Mouse (Mus musculus) CH12.LX (cell line): ENCODE measurements around the gene Uqcrq. TPM values are rescaled to one million over a fixed set of nuclear protein-coding genes. Genes with fewer than 3 reads are reported as not detected.

Experiments
- DNase-seq: peaks from one replicate; pipeline ENCODE4 v3.0.0-alpha.2; 2013; ENCODE audit errors: extremely low read depth
- H3K27ac ChIP-seq: 2 replicates; pipeline ENCODE4 v1.5.1; 2012; ENCODE audit warnings: low read depth, mild to moderate bottlenecking, control low read depth, moderate library complexity; ENCODE audit not compliant: insufficient read depth
- H3K27me3 ChIP-seq: replicated peaks from 2 replicates; pipeline ENCODE3; 2012; ENCODE audit warnings: inconsistent platforms
- H3K36me3 ChIP-seq, 2 experiments: replicated peaks in 1 of 2; 2 replicates each; pipeline versions ENCODE3 to v1.6.1; 2012; ENCODE audit warnings: inconsistent platforms in 1 of 2, low read length in 1 of 2, mild to moderate bottlenecking in 1 of 2, mixed read lengths in 1 of 2, moderate library complexity in 1 of 2; ENCODE audit not compliant: control insufficient read depth in 1 of 2, insufficient read depth in 1 of 2
- H3K4me1 ChIP-seq, 2 experiments: 2 replicates each; pipeline ENCODE4 v1.6.1; 2012; ENCODE audit warnings: inconsistent platforms in 1 of 2, moderate library complexity in 1 of 2; ENCODE audit not compliant: insufficient read depth in 2 of 2, control insufficient read depth in 1 of 2
- H3K4me2 ChIP-seq: 2 replicates; pipeline ENCODE4 v1.6.1; 2012; ENCODE audit warnings: low read depth, mild to moderate bottlenecking, control low read depth; ENCODE audit not compliant: poor library complexity, insufficient read depth, severe bottlenecking
- H3K4me3 ChIP-seq, 3 experiments: fragments of 150-350 bp in 1 of 3; sonication (generic) in 1 of 3; replicated peaks in 1 of 3; 2 replicates each; pipeline versions ENCODE3 to v1.5.1; 2011 to 2012; ENCODE audit warnings: low read depth in 2 of 3, low read length in 2 of 3, mild to moderate bottlenecking in 2 of 3, moderate library complexity in 2 of 3, control low read depth in 1 of 3, improper control_type of control experiment in 1 of 3, inconsistent platforms in 1 of 3, mixed read lengths in 1 of 3; ENCODE audit not compliant: poor library complexity in 1 of 3
- H3K79me2 ChIP-seq: replicated peaks from 2 replicates; pipeline ENCODE4 v1.6.1; 2012; ENCODE audit warnings: mild to moderate bottlenecking, moderate library complexity; ENCODE audit not compliant: control insufficient read depth, poor library complexity, insufficient read depth, severe bottlenecking; ENCODE audit errors: extremely low read depth
- H3K9ac ChIP-seq: 2 replicates; pipeline ENCODE4 v1.6.1; 2012; ENCODE audit warnings: low read depth, mild to moderate bottlenecking, control low read depth, moderate library complexity; ENCODE audit not compliant: insufficient read depth
- H3K9me3 ChIP-seq: replicated peaks from 2 replicates; pipeline ENCODE3; 2012; ENCODE audit warnings: low read length, inconsistent platforms, mixed read lengths
- BHLHE40 ChIP-seq: IDR thresholded peaks from 2 replicates; pipeline ENCODE4 v1.6.1; 2011; ENCODE audit warnings: mild to moderate bottlenecking, low read depth, low read length, improper control_type of control experiment
- ELF1 ChIP-seq: IDR thresholded peaks from 2 replicates; pipeline ENCODE4 v1.6.1; 2014; ENCODE audit warnings: low read depth, mild to moderate bottlenecking, inconsistent platforms, low read length, improper control_type of control experiment
- ETS1 ChIP-seq: conservative IDR thresholded peaks from 2 replicates; pipeline ENCODE4 v1.6.1; 2012; ENCODE audit warnings: low read depth, mild to moderate bottlenecking, inconsistent platforms, low read length, improper control_type of control experiment, moderate library complexity
- GABPA ChIP-seq: IDR thresholded peaks from 2 replicates; pipeline ENCODE4 v1.6.1; 2012; ENCODE audit warnings: low read depth, low read length, improper control_type of control experiment, inconsistent platforms; ENCODE audit not compliant: insufficient replicate concordance
- HCFC1 ChIP-seq: IDR thresholded peaks from 2 replicates; pipeline ENCODE4 v1.6.1; 2012; ENCODE audit warnings: low read depth, mild to moderate bottlenecking, inconsistent platforms, low read length, improper control_type of control experiment
- IRF4 ChIP-seq: IDR thresholded peaks from 2 replicates; pipeline ENCODE4 v1.6.1; 2014; ENCODE audit warnings: low read depth, mild to moderate bottlenecking, inconsistent platforms, low read length, improper control_type of control experiment
- JUN ChIP-seq: IDR thresholded peaks from 2 replicates; pipeline ENCODE4 v1.6.1; 2011; ENCODE audit warnings: low read depth, mild to moderate bottlenecking, low read length, improper control_type of control experiment, moderate library complexity; ENCODE audit not compliant: insufficient read depth
- MAX ChIP-seq: IDR thresholded peaks from 2 replicates; pipeline ENCODE4 v1.6.1; 2011; ENCODE audit warnings: low read length, improper control_type of control experiment
- MAZ ChIP-seq: IDR thresholded peaks from 2 replicates; pipeline ENCODE4 v1.6.1; 2012; ENCODE audit warnings: low read depth, mild to moderate bottlenecking, inconsistent platforms, low read length, improper control_type of control experiment, moderate library complexity
- MYC ChIP-seq: IDR thresholded peaks from 2 replicates; pipeline ENCODE4 v1.6.1; 2011; ENCODE audit warnings: low read depth, mild to moderate bottlenecking, improper control_type of control experiment, low read length
- NRF1 ChIP-seq: IDR thresholded peaks from 2 replicates; pipeline ENCODE4 v1.6.1; 2014; ENCODE audit warnings: low read depth, mild to moderate bottlenecking, inconsistent platforms, low read length, improper control_type of control experiment, moderate library complexity
- RAD21 ChIP-seq: IDR thresholded peaks from 2 replicates; pipeline ENCODE4 v1.6.1; 2011; ENCODE audit warnings: low read depth, mild to moderate bottlenecking, low read length, improper control_type of control experiment, moderate library complexity
- RCOR1 ChIP-seq: conservative IDR thresholded peaks from 2 replicates; pipeline ENCODE4 v1.6.1; 2012; ENCODE audit warnings: low read depth, mild to moderate bottlenecking, inconsistent platforms, low read length, improper control_type of control experiment
- SIN3A ChIP-seq: IDR thresholded peaks from 2 replicates; pipeline ENCODE4 v1.6.1; 2012; ENCODE audit warnings: low read length, improper control_type of control experiment, inconsistent platforms
- TBP ChIP-seq: conservative IDR thresholded peaks from 2 replicates; pipeline ENCODE4 v1.6.1; 2011; ENCODE audit warnings: low read depth, low read length, improper control_type of control experiment
- TCF12 ChIP-seq: IDR thresholded peaks from 2 replicates; pipeline ENCODE4 v1.6.1; 2014; ENCODE audit warnings: low read depth, mild to moderate bottlenecking, inconsistent platforms, low read length, improper control_type of control experiment
- USF2 ChIP-seq: conservative IDR thresholded peaks from 2 replicates; pipeline ENCODE4 v1.6.1; 2011; ENCODE audit warnings: low read depth, low read length, improper control_type of control experiment
- ZMIZ1 ChIP-seq: IDR thresholded peaks from 2 replicates; pipeline ENCODE4 v1.6.1; 2012; ENCODE audit warnings: low read depth, mild to moderate bottlenecking, inconsistent platforms, low read length, improper control_type of control experiment
- ZNF384 ChIP-seq: IDR thresholded peaks from 2 replicates; pipeline ENCODE4 v1.6.1; 2012; ENCODE audit warnings: low read depth, low read length, improper control_type of control experiment, inconsistent platforms
- dilution Hi-C: fragments of 300-500 bp; cut with MboI; formaldehyde crosslinking; loops from 2 replicates; pipeline ENCODE4 v1.14.3; 2020; ENCODE audit warnings: low sequenced_read_pairs; ENCODE audit not compliant: extremely low pct_unique_long_range_greater_than_20kb, extremely low pct_ligation_motif_present
- in situ Hi-C: fragments of 300-500 bp; cut with MboI; formaldehyde crosslinking; loops from 3 replicates; pipeline ENCODE4 v1.14.3; 2019; ENCODE audit warnings: low sequenced_read_pairs, low pct_ligation_motif_present, low pct_unique_long_range_greater_than_20kb, mixed read lengths
- polyA plus RNA-seq: library from polyadenylated mRNA; unstranded; fragments of >175 nt; gene quantifications from 2 replicates; pipeline ENCODE4 v1.2.1, GENCODE M21; 2012; ENCODE audit warnings: low read depth; ENCODE audit not compliant: insufficient read length
- total RNA-seq, 2 experiments: library from RNA; depleted of rRNA; stranded (reverse); fragments of 300-350 nt in 1 of 2; fragments of >200 nt in 1 of 2; gene quantifications; 2 replicates each; pipeline ENCODE4 v1.2.3; 2012 to 2014

Uqcrq gene
- total and polyA plus RNA-seq, 3 experiments: 120 to 765 (median 168) TPM

DNA sequence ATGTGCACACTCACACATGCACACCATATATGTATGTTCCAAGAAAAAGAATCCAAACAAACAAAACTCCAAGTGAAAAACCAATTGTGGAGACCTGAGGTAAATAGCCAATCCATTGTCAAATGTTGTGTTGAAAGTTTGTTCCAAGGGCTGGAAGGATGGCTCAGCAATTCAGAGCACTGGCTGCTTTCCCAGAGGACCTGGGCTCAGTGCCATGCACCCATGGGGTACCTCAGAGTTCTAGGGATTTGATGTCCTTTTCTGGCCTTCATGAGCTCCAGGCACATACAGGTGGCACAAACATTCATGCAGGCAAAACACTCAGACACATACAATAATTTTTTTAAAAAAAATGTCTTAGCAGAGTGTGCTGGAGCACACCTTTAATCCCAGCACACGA, 17.9 kb upstream of the Uqcrq start:
- no peak overlapping the region for H3K4me3 ChIP-seq
- 0 out of 4 replicates have a peak, but pooled peaks cover 0 to 2% of the 10 kb centered on the region in 2 experiments for H3K4me1 ChIP-seq
- DNase-seq: no peak
- peaks cover 1% of the 10 kb centered on the region for H3K27me3 ChIP-seq
- H3K4me2 ChIP-seq: no peak overlapping the region
- dilution Hi-C loops (no loop called here), in situ Hi-C loops (no loop called here)
- H3K9ac ChIP-seq: no peak overlapping the region
- H3K9me3 ChIP-seq: no peaks in the 10 kb centered on the region
- no peaks in the 10 kb centered on the region for H3K79me2 ChIP-seq
- no peaks in the 10 kb centered on the region for H3K36me3 ChIP-seq
- no peak overlapping the region for H3K27ac ChIP-seq
- no peak for TF ChIP-seq HCFC1
- TF ChIP-seq GABPA: no peak
- TF ChIP-seq IRF4: no peak
- no peak for TF ChIP-seq MAX
- TF ChIP-seq ELF1: no peak
- TF ChIP-seq JUN: no peak
- TF ChIP-seq ETS1: no peak

DNA sequence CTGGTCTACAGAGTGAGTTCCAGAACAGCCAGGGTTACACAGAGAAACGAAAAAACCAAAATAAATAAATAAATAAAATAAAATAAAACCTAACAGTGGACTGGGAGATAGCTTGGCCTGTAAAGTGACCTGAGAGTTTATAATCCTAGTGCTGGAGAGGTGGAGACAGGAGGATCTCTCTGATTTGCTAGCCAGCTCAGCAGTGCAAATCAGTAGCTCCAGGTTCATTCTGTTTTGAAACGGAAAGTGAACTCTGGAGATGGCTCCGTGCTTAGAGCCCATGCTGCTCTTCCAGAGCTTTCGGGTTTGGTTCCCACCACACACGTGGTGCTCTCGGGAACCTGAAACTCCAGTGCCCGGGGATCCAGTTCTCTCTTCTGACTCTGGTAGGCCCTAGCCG, 17.4 kb upstream of the Uqcrq start:
- no peaks in the 10 kb centered on the region for H3K9me3 ChIP-seq
- no peaks in the 10 kb centered on the region for H3K36me3 ChIP-seq
- H3K4me3 ChIP-seq: no peak overlapping the region
- dilution Hi-C loops (no loop called here), in situ Hi-C loops (no loop called here)
- H3K27me3 ChIP-seq: peaks cover 1% of the 10 kb centered on the region
- H3K27ac ChIP-seq: no peak overlapping the region
- H3K79me2 ChIP-seq: no peaks in the 10 kb centered on the region
- H3K4me2 ChIP-seq: no peak overlapping the region
- no peak for DNase-seq
- H3K9ac ChIP-seq: no peak overlapping the region
- H3K4me1 ChIP-seq: 0 out of 4 replicates have a peak, but pooled peaks cover 0 to 2% of the 10 kb centered on the region in 2 experiments
- no peak for TF ChIP-seq TBP
- no peak for TF ChIP-seq ZMIZ1
- TF ChIP-seq SIN3A: no peak
- no peak for TF ChIP-seq RCOR1
- no peak for TF ChIP-seq BHLHE40
- no peak for TF ChIP-seq HCFC1
- no peak for TF ChIP-seq ZNF384
- no peak for TF ChIP-seq ELF1
- no peak for TF ChIP-seq MAZ
- TF ChIP-seq MYC: no peak
- TF ChIP-seq NRF1: no peak
- no peak for TF ChIP-seq TCF12
- TF ChIP-seq USF2: no peak
- TF ChIP-seq IRF4: no peak
- TF ChIP-seq RAD21: no peak
- TF ChIP-seq, all 38 proteins: peak for 0
